Mouse (Mus musculus) liver, embryonic 11.5 days (tissue): ENCODE measurements around the gene Strn3. TPM values are rescaled to one million over a fixed set of nuclear protein-coding genes. Genes with fewer than 3 reads are reported as not detected.
A peak's percentile ranks its signal among the peaks of the same experiment; 100 is the strongest.

Source experiments
- ATAC-seq: fragments of 200-750 bp; cut with Nextera tagmentation; replicated peaks from 2 replicates; pipeline ENCODE4 v1.8.0; 2017; ENCODE audit warnings: moderate number of reproducible peaks, mild to moderate bottlenecking, moderate TSS enrichment, moderate library complexity; ENCODE audit not compliant: low FRiP score
- DNase-seq: peaks from one replicate; pipeline ENCODE4 v3.0.0-alpha.2; 2017; ENCODE audit warnings: low spot score
- H3K27ac ChIP-seq: fragments of 300-500 bp; sonication (generic); 2 replicates; pipeline ENCODE4 v1.5.1; 2014; ENCODE audit warnings: mild to moderate bottlenecking, low read depth, low read length, control low read depth
- H3K27me3 ChIP-seq: fragments of 300-500 bp; sonication (generic); replicated peaks from 2 replicates; pipeline ENCODE4 v1.6.1; 2014; ENCODE audit warnings: low read length, mixed read lengths; ENCODE audit not compliant: control insufficient read depth, insufficient read depth
- H3K36me3 ChIP-seq: fragments of 300-500 bp; sonication (generic); 2 replicates; pipeline ENCODE4 v1.6.1; 2014; ENCODE audit warnings: mild to moderate bottlenecking, low read length, moderate library complexity, mixed read lengths; ENCODE audit not compliant: control insufficient read depth, insufficient read depth
- H3K4me1 ChIP-seq: fragments of 300-500 bp; sonication (generic); replicated peaks from 2 replicates; pipeline ENCODE4 v1.6.1; 2014; ENCODE audit warnings: low read length, mixed read lengths; ENCODE audit not compliant: control insufficient read depth, insufficient read depth
- H3K4me2 ChIP-seq: fragments of 300-500 bp; sonication (generic); 2 replicates; pipeline ENCODE4 v1.6.1; 2014; ENCODE audit warnings: mild to moderate bottlenecking, control low read depth, moderate library complexity
- H3K4me3 ChIP-seq: fragments of 300-500 bp; sonication (generic); 2 replicates; pipeline ENCODE4 v1.5.1; 2014; ENCODE audit warnings: low read depth, low read length, control low read depth
- H3K9ac ChIP-seq: fragments of 300-500 bp; sonication (generic); 2 replicates; pipeline ENCODE4 v1.6.1; 2014; ENCODE audit warnings: low read depth, low read length, control low read depth
- H3K9me3 ChIP-seq: fragments of 300-500 bp; sonication (generic); 2 replicates; pipeline ENCODE4 v1.6.1; 2016; ENCODE audit warnings: low read length, inconsistent platforms, mixed read lengths; ENCODE audit not compliant: control insufficient read depth
- WGBS: fragments of 180-500 bp; shearing (Covaris S2); extraction: QIAGEN DNeasy Blood & Tissue Kit; methylation state at CpG from one replicate; pipeline ENCODE4 v1.1.7; 2014; 5-methylcytosine and 5-hydroxymethylcytosine counted together
- polyA plus RNA-seq: library from polyadenylated mRNA; unstranded; fragments of >200 nt; fragmentation: Nextera tagmentation; extraction: Ambion mirVana; gene quantifications from 2 replicates; pipeline ENCODE4 v1.2.1, GENCODE M21; 2014

Gene Strn3
- polyA plus RNA-seq, 1 experiment from 2014 or later, result 30.3 TPM

DNA sequence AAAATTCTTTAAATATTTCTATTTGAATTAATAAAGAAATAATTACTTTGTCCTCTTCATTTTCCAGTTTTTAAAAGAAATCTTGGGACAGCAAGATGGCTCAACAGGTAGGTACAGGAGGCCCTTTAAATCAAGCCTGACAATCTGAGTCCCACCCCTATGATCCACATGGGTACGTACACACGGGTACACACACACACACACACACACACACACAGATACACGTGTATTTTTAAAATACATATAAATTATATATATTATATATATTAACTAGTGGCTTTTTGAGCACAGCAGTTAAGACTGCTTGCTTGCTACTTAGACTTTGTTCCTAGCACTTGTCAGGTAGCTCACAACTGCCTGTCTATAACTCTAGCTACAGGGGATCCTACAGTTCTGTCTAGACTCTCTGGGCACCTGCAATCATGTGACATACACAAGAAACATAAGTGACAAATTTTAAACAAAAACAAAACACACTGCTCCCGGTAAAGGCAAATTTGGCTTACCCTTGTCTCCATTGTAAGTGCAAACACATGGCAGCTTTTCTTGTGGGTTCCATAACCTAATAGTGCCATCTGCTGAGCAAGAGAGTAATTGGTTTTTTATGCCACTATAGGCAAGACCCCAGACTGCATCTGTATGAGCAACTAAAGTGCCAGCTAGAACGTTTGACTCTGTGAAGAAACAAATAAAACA lies 68.9 kb downstream of the Strn3 start:
- Histone ChIP-seq H3K4me1 (no peaks in the 10 kb centered on the region), H3K4me2 (no peak overlapping the region), H3K4me3 (no peak overlapping the region), H3K9me3 (no peaks in the 10 kb centered on the region), H3K27me3 (no peaks in the 10 kb centered on the region), H3K9ac (no peak overlapping the region), H3K36me3 (peaks cover 3% of the 10 kb centered on the region; the same call in 1 of the 2 replicates), H3K27ac (no peak overlapping the region)
- 87% methylated on average over 5 of the region's 5 CpGs for WGBS
- DNase-seq (no peak), ATAC-seq (0 out of 2 replicates have a peak, but pooled peaks have one; percentile 39)

DNA sequence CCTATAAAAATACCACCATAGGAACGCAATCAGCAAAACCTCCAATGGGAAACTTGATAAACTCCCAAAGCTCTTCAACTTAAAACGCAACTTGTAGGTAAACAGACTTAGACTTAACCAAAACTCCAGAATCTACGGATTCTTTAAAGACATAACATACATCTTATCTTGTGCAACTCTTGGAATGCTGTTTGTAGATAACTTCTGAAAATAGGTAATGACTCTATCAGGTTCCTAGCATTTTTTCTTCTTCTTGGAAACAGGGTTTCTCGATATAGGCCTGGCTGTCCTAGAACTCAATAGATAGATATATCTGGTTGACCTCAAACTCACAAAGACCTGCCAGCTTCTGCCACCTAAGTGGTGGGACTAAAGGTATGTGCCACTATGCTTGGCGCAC lies 70.5 kb downstream of the Strn3 start:
- H3K27ac ChIP-seq, result no peak overlapping the region
- H3K4me2 ChIP-seq, result no peak overlapping the region
- ATAC-seq (no peak), DNase-seq (no peak)
- no peaks in the 10 kb centered on the region for H3K4me1 ChIP-seq
- H3K9me3 ChIP-seq, result no peaks in the 10 kb centered on the region
- H3K9ac ChIP-seq, result no peak overlapping the region
- WGBS, result 77% methylated on average over 5 of the region's 5 CpGs
- H3K36me3 ChIP-seq, result peaks cover 7% of the 10 kb centered on the region
- H3K27me3 ChIP-seq, result no peaks in the 10 kb centered on the region
- H3K4me3 ChIP-seq, result no peak overlapping the region

DNA sequence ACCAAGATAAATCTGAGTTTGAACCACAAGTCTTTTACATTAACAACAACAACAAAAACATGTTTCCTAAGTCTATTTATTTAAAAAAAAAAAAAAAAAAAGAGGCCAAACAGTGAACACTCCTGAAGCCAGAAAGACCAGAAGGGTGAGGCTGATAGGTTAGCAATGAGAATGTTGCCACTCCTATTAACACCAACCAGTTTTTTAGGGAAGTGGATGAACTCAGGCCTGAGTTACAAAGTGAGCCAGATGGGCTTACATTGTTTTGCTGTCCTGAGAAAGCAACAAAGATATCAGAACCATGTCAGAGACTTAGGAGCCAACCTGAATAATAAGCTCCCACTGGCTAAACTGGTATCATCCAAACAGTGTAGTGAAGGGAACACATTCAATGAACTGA lies 71.1 kb downstream of the Strn3 start:
- Histone ChIP-seq H3K9ac (no peak overlapping the region), H3K27ac (no peak overlapping the region), H3K4me2 (no peak overlapping the region), H3K27me3 (no peaks in the 10 kb centered on the region), H3K4me3 (no peak overlapping the region), H3K9me3 (no peaks in the 10 kb centered on the region), H3K4me1 (no peaks in the 10 kb centered on the region), H3K36me3 (peaks cover 10% of the 10 kb centered on the region)
- DNase-seq, result no peak
- ATAC-seq, result no peak

DNA sequence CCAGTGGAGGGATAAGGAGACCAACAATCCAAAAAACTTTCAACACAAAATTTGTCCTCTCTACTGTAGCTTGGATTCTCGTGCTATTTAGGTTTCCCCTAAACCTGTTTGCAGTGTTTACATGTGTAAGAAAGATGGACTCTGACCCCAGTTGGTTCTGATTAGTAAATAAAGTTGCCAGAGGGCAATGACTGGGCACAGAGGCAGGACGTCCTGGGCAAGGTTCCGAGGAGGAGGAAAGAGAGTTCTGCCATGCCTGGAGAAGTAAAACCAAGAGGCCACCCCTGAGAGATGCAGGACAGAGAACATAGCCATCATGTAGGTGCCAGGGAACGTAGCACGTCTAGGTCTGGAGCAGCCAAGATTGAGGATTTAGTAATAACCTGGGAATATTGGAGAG lies 79.3 kb downstream of the Strn3 start:
- DNase-seq (no peak), ATAC-seq (no peak)
- no peaks in the 10 kb centered on the region for H3K4me1 ChIP-seq
- H3K27me3 ChIP-seq, result no peaks in the 10 kb centered on the region
- no peaks in the 10 kb centered on the region for H3K9me3 ChIP-seq
- 86% methylated on average over 5 of the region's 5 CpGs for WGBS
- no peak overlapping the region for H3K4me3 ChIP-seq
- no peak overlapping the region for H3K4me2 ChIP-seq
- H3K9ac ChIP-seq, result no peak overlapping the region
- no peak overlapping the region for H3K27ac ChIP-seq
- peaks cover 12% of the 10 kb centered on the region for H3K36me3 ChIP-seq

- H3K27me3 ChIP-seq, result no peaks in the 10 kb centered on the region
- no peak overlapping the region for H3K9ac ChIP-seq
- no peak overlapping the region for H3K27ac ChIP-seq
- ATAC-seq (no peak), DNase-seq (no peak)
- no peak overlapping the region for H3K4me2 ChIP-seq
- no peak overlapping the region for H3K4me3 ChIP-seq
- no peaks in the 10 kb centered on the region for H3K9me3 ChIP-seq
- H3K4me1 ChIP-seq, result no peaks in the 10 kb centered on the region
- peaks cover 2% of the 10 kb centered on the region; the same call in 1 of the 2 replicates for H3K36me3 ChIP-seq
- WGBS, result 81% methylated on average over 4 of the region's 4 CpGs
Measured at GRCm38 (mm10) chr12:51606138-51606537, 85.6 kb downstream of the Strn3 start.

GRCm38 (mm10) chr12:51603306-51603705 lies 88.4 kb downstream of the Strn3 start:
- Histone ChIP-seq H3K4me2 (no peak overlapping the region), H3K9me3 (no peaks in the 10 kb centered on the region), H3K27ac (no peak overlapping the region), H3K36me3 (peaks cover 2% of the 10 kb centered on the region; the same call in 1 of the 2 replicates), H3K4me1 (no peaks in the 10 kb centered on the region), H3K9ac (no peak overlapping the region), H3K27me3 (no peaks in the 10 kb centered on the region), H3K4me3 (no peak overlapping the region)
- ATAC-seq, result no peak
- 91% methylated on average over 10 of the region's 10 CpGs for WGBS
- DNase-seq, result no peak

DNA sequence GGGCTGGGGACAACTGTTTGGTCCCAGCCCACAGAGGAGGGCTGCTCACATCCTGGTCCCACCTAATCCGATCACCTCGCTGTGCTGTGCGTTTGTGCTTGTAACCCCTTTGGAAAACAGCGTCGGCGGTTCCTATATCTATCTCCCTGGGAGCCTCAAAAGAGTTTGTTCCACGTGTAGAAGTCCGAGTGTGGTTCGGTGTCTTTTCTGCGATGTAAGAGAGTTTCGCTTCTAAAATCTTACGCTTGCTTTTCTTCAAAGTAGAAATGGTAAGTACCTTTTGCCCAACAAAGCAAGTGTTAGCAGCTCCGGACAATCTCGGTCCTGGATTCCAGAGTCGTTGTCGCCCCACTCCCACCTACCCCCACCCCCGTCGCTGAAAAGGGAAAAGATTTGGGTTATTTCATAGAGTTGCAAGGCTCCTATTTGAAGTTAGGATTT lies 97.6 kb downstream of the Strn3 start:
- Histone ChIP-seq H3K4me1 (peaks cover 12% of the 10 kb centered on the region), H3K27ac (no peak overlapping the region), H3K27me3 (peaks cover 56% of the 10 kb centered on the region), H3K36me3 (no peaks in the 10 kb centered on the region), H3K9ac (no peak overlapping the region), H3K4me2 (peak overlapping the region; percentile 96), H3K9me3 (no peaks in the 10 kb centered on the region), H3K4me3 (peak overlapping the region; percentile 62)
- 0 out of 2 replicates have a peak, but pooled peaks have one; percentile 10 for ATAC-seq
- DNase-seq, result no peak
- 3% methylated on average over 18 of the region's 18 CpGs for WGBS

DNA sequence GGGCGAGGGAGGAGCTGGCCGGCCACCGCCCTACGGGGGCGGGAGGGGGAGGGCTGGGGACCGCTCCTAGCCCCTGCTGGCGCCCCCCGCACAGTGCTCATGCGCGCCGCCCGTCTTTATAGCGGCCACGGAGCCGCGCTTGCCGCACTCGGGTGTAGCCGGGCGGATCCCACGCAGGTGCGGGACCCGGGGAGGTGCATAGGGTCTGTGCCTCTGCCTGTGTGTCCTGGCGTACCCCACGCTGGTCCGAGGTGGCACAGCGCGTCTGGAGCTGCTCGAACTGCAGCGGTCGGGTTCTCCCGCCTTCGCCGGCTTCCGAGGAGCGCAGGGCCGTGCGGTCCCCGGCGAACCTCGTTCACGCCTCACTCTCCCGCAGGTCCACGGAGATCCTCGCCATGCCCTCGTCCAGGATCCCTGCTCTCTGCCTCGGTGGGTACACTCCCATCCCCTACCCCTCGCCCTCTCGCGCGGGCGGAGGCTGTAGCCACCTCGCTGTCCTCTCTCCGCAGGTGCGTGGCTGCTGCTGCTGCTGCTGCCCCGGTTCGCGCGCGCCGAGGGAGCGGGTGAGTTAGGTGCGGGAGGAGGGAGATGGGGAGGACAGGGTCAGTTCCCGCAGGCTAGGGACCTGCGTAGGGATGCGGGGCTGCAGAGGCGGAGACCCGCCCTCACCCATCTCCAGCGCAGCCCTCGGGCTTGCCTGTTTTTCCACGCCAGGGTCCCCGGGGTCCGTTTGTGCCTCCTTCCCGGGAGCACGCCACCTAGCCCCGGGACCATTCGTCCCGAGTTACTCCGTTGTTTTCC lies 98.3 kb downstream of the Strn3 start, which contains the start of gene Coch:
Gene Coch (plus strand): TSS at position 113 of the 801 bp plus-strand sequence.
- Histone ChIP-seq H3K36me3 (no peaks in the 10 kb centered on the region), H3K4me2 (peak within 1 kb of the TSS; percentile 96), H3K27ac (no peak within 1 kb of the TSS), H3K27me3 (peaks cover 56% of the 10 kb centered on the region), H3K4me3 (peak within 1 kb of the TSS; percentile 62), H3K9me3 (no peaks in the 10 kb centered on the region), H3K9ac (0 out of 2 replicates have a peak within 1 kb of the TSS, but pooled peaks have one; percentile 17), H3K4me1 (peaks cover 12% of the 10 kb centered on the region)
- ATAC-seq (peak; percentile 49; the same call in 1 of the 2 replicates), DNase-seq (peak; percentile 55)
- WGBS, result under 1% methylated on average over 77 of the region's 79 CpGs
